Comparison of ENCODE assay signal across 13 mouse cellular contexts in genomic region chr17:28244214-28244613, GRCm38 (mm10). TPM values are rescaled to one million over a fixed set of nuclear protein-coding genes. Genes with fewer than 3 reads are reported as not detected.
DNase-seq lines count a peak whose midpoint lies in the region; ATAC-seq lines count a peak whose summit lies in the region.
"Had no signal": no experiment of that assay in that cellular context is flagged by ENCODE, and none has a peak within 500 bp of the region (broad histone marks: within the 10 kb centered on the region; RNA-seq: fewer than 3 reads in every experiment).

No protein-coding gene starts in this region.

- no peak overlapping the region for H3K9ac ChIP-seq in midbrain, embryonic 15.5 days
- H3K9ac ChIP-seq in hindbrain, embryonic 15.5 days, result no peak overlapping the region
- H3K9ac ChIP-seq in stomach, embryonic 16.5 days (ENCODE audit: low read length), result no peak overlapping the region

- no peaks in the 10 kb centered on the region for H3K9me3 ChIP-seq in heart, embryonic 10.5 days
- H3K9me3 ChIP-seq in midbrain, embryonic 15.5 days, result no peaks in the 10 kb centered on the region
- no peaks in the 10 kb centered on the region for H3K9me3 ChIP-seq in midbrain, embryonic 10.5 days (replicated peaks)
- H3K9me3 ChIP-seq in hindbrain, embryonic 15.5 days, result no peaks in the 10 kb centered on the region
- no peaks in the 10 kb centered on the region for H3K9me3 ChIP-seq in stomach, embryonic 16.5 days (replicated peaks; ENCODE audit: control insufficient read depth, low read length)

- ATAC-seq in midbrain, embryonic 15.5 days (replicated peaks), result no peak
- 0 out of 2 replicates have a peak, but pooled peaks have one; percentile 12 for ATAC-seq in hindbrain, embryonic 15.5 days (ENCODE audit: low FRiP score, low read depth)
- ATAC-seq in stomach, embryonic 16.5 days (ENCODE audit: insufficient read depth, low FRiP score), result no peak
- ATAC-seq: Patski had no signal

- intact Hi-C loops in heart, postnatal 14 days (cut with DNase I), result no loop called here

- DNase-seq in heart, embryonic 10.5 days (ENCODE audit: low spot score), result no peak
- no peak for DNase-seq in heart, postnatal 14 days
- no peak for DNase-seq in midbrain, embryonic 10.5 days (ENCODE audit: low spot score)
- no peak for DNase-seq in right cerebral cortex, adult 2 months (ENCODE audit: low spot score in 2 of 2)
- no peak for DNase-seq in MN1 (ENCODE audit: low spot score)
- DNase-seq: cerebellum, adult 9-11 months; heart, adult 18-20 months had no signal

- H3K27me3 ChIP-seq in heart, embryonic 10.5 days (ENCODE audit: insufficient read depth, poor library complexity, severe bottlenecking), result no peaks in the 10 kb centered on the region
- H3K27me3 ChIP-seq in midbrain, embryonic 15.5 days (replicated peaks), result no peaks in the 10 kb centered on the region
- H3K27me3 ChIP-seq in midbrain, embryonic 10.5 days (ENCODE audit: low read depth, poor library complexity, severe bottlenecking), result no peaks in the 10 kb centered on the region
- H3K27me3 ChIP-seq in hindbrain, embryonic 15.5 days, result no peaks in the 10 kb centered on the region
- H3K27me3 ChIP-seq in stomach, embryonic 16.5 days (ENCODE audit: control insufficient read depth, insufficient read depth, low read length), result no peaks in the 10 kb centered on the region
- H3K27me3 ChIP-seq: Patski had no signal

- H3K4me2 ChIP-seq in midbrain, embryonic 15.5 days, result no peak overlapping the region
- no peak overlapping the region for H3K4me2 ChIP-seq in hindbrain, embryonic 15.5 days
- no peak overlapping the region for H3K4me2 ChIP-seq in stomach, embryonic 16.5 days (ENCODE audit: low read depth, low read length)

- H3K4me3 ChIP-seq in heart, embryonic 10.5 days, result no peak overlapping the region
- no peak overlapping the region for H3K4me3 ChIP-seq in midbrain, embryonic 15.5 days
- no peak overlapping the region for H3K4me3 ChIP-seq in midbrain, embryonic 10.5 days
- H3K4me3 ChIP-seq in hindbrain, embryonic 15.5 days, result no peak overlapping the region
- no peak overlapping the region for H3K4me3 ChIP-seq in stomach, embryonic 16.5 days (replicated peaks; ENCODE audit: low read length)

- H3K4me1 ChIP-seq in heart, embryonic 10.5 days, result peaks cover 46% of the 10 kb centered on the region
- H3K4me1 ChIP-seq in midbrain, embryonic 15.5 days, result peaks cover 11% of the 10 kb centered on the region
- peaks cover 22% of the 10 kb centered on the region for H3K4me1 ChIP-seq in midbrain, embryonic 10.5 days
- H3K4me1 ChIP-seq in hindbrain, embryonic 15.5 days (replicated peaks), result peaks cover 15% of the 10 kb centered on the region
- peaks cover 8% of the 10 kb centered on the region for H3K4me1 ChIP-seq in stomach, embryonic 16.5 days (ENCODE audit: control insufficient read depth, insufficient read depth, low read length)

- H3K27ac ChIP-seq in heart, embryonic 10.5 days, result peak overlapping the region; percentile 63; the same call in 1 of the 2 replicates
- H3K27ac ChIP-seq in midbrain, embryonic 15.5 days, result peak overlapping the region; percentile 63; the same call in 1 of the 2 replicates
- H3K27ac ChIP-seq in midbrain, embryonic 10.5 days (replicated peaks), result no peak overlapping the region; the same call in 1 of the 2 replicates
- peak overlapping the region; percentile 64 for H3K27ac ChIP-seq in hindbrain, embryonic 15.5 days (replicated peaks)
- peak overlapping the region; percentile 6; the same call in 1 of the 2 replicates for H3K27ac ChIP-seq in stomach, embryonic 16.5 days (ENCODE audit: low read length)
- H3K27ac ChIP-seq: kidney, postnatal 0 days; macrophage had no signal

- H3K36me3 ChIP-seq in heart, embryonic 10.5 days, result peaks cover 22% of the 10 kb centered on the region
- H3K36me3 ChIP-seq in midbrain, embryonic 15.5 days (replicated peaks), result no peaks in the 10 kb centered on the region
- peaks cover 20% of the 10 kb centered on the region for H3K36me3 ChIP-seq in midbrain, embryonic 10.5 days
- no peaks in the 10 kb centered on the region for H3K36me3 ChIP-seq in hindbrain, embryonic 15.5 days
- H3K36me3 ChIP-seq in stomach, embryonic 16.5 days (ENCODE audit: control insufficient read depth, insufficient read depth, low read length), result no peaks in the 10 kb centered on the region

- 79% methylated on average over 6 of the region's 6 CpGs for WGBS in heart, embryonic 10.5 days
- WGBS in midbrain, embryonic 15.5 days, result 87% methylated on average over 6 of the region's 6 CpGs
- WGBS in midbrain, embryonic 10.5 days, result 87% methylated on average over 6 of the region's 6 CpGs
- 87% methylated on average over 6 of the region's 6 CpGs for WGBS in hindbrain, embryonic 15.5 days
- WGBS in stomach, embryonic 16.5 days, result 86% methylated on average over 6 of the region's 6 CpGs

RNA-seq across cellular contexts. Expression of gene Ppard, which starts 11.7 kb away (rescaled TPM):
- 0.87 and 1.2 TPM in 2 replicates for polyA plus RNA-seq in heart, embryonic 10.5 days (2016; fragmentation: Nextera tagmentation; extraction: Ambion mirVana)
- total RNA-seq in heart, postnatal 14 days (2021), result 10 to 100 TPM; 37.7 to 39.4 TPM
- polyA plus RNA-seq in midbrain, embryonic 15.5 days (2015; fragmentation: Nextera tagmentation; extraction: Ambion mirVana), result 1.8 TPM in 2 replicates
- 1.5 and 1.7 TPM in 2 replicates for polyA plus RNA-seq in midbrain, embryonic 10.5 days (2016; fragmentation: Nextera tagmentation; extraction: Ambion mirVana)
- 1.8 and 2.2 TPM in 2 replicates for polyA plus RNA-seq in hindbrain, embryonic 15.5 days (2015; fragmentation: Nextera tagmentation; extraction: Ambion mirVana)
- 2.8 and 3.0 TPM in 2 replicates for polyA plus RNA-seq in stomach, embryonic 16.5 days (2015; fragmentation: Nextera tagmentation; extraction: Ambion mirVana)

RNA-seq across cellular contexts. Expression of gene Def6, which starts 36.6 kb away (rescaled TPM):
- polyA plus RNA-seq in heart, embryonic 10.5 days (2016; fragmentation: Nextera tagmentation; extraction: Ambion mirVana), result 3.2 and 5.2 TPM in 2 replicates
- total RNA-seq in heart, postnatal 14 days (2021), result 1 to 10 TPM; 4.7 to 7.1 TPM
- polyA plus RNA-seq in midbrain, embryonic 15.5 days (2015; fragmentation: Nextera tagmentation; extraction: Ambion mirVana), result 5.3 and 7.3 TPM in 2 replicates
- polyA plus RNA-seq in midbrain, embryonic 10.5 days (2016; fragmentation: Nextera tagmentation; extraction: Ambion mirVana), result 3.1 TPM in 2 replicates
- polyA plus RNA-seq in hindbrain, embryonic 15.5 days (2015; fragmentation: Nextera tagmentation; extraction: Ambion mirVana), result 6.4 and 8.9 TPM in 2 replicates
- 8.5 and 8.8 TPM in 2 replicates for polyA plus RNA-seq in stomach, embryonic 16.5 days (2015; fragmentation: Nextera tagmentation; extraction: Ambion mirVana)
